Mouse (Mus musculus): ENCODE results near the gene Slc51a.

GRCm38 (mm10) chr16:32463426-32463825, 24.3 kb downstream of the Slc51a start:
- TF ChIP-seq CTCF (IDR thresholded peaks at IDR 0.05) (no peak), EP300 (IDR thresholded peaks at IDR 0.05) (no peak)
